Mouse (Mus musculus): ENCODE results near the gene Mink1. TPM values are rescaled to one million over a fixed set of nuclear protein-coding genes. Genes with fewer than 3 reads are reported as not detected.

Mink1 gene
- total and polyA plus RNA-seq, 3 experiments: 33.8 to 230 (median 57.3) TPM

- H3K9me3 ChIP-seq (replicated peaks; ENCODE audit: insufficient read depth, low read length): no peaks in the 10 kb centered on the region
- H3K27ac ChIP-seq (ENCODE audit: control insufficient read depth, low read depth, low read length): no peak overlapping the region
- H3K27me3 ChIP-seq (ENCODE audit: control insufficient read depth in 1 of 2, insufficient read depth in 2 of 2, low read length in 2 of 2): no peaks in the 10 kb centered on the region
- no peak overlapping the region for H3K4me3 ChIP-seq (ENCODE audit: control insufficient read depth in 1 of 2, insufficient read depth in 1 of 2, low read depth in 2 of 2, low read length in 2 of 2)
- H3K79me2 ChIP-seq (ENCODE audit: control insufficient read depth, insufficient read depth, low read length, poor library complexity): peaks cover 2% of the 10 kb centered on the region
- no peaks in the 10 kb centered on the region for H3K4me1 ChIP-seq (ENCODE audit: control insufficient read depth in 1 of 2, insufficient read depth in 2 of 2, low read length in 2 of 2)
- no peaks in the 10 kb centered on the region; a peak in 1 of 4 replicates for H3K36me3 ChIP-seq (ENCODE audit: control insufficient read depth in 1 of 2, insufficient read depth in 2 of 2, low read length in 2 of 2)
- H3K9ac ChIP-seq (ENCODE audit: control insufficient read depth, low read depth, low read length, poor library complexity, severe bottlenecking): no peak overlapping the region
- no peak for TF ChIP-seq POLR2AphosphoS2 (IDR thresholded peaks at IDR 0.05; ENCODE audit: low read length)
- TF ChIP-seq USF2 (IDR thresholded peaks at IDR 0.05; ENCODE audit: borderline replicate concordance in 1 of 2, insufficient read depth in 1 of 2, low read depth in 1 of 2, low read length in 2 of 2): no peak
- no peak for TF ChIP-seq RCOR1 (IDR thresholded peaks at IDR 0.05; ENCODE audit: low read depth, low read length)
- TF ChIP-seq NELFE (IDR thresholded peaks at IDR 0.05; ENCODE audit: low read depth, low read length): no peak
- no peak for TF ChIP-seq TCF12 (IDR thresholded peaks at IDR 0.05; ENCODE audit: low read depth, low read length)
- no peak for TF ChIP-seq POLR2AphosphoS5 (IDR thresholded peaks at IDR 0.05; ENCODE audit: borderline replicate concordance, low read depth, low read length)
- no peak for TF ChIP-seq ZC3H11A (IDR thresholded peaks at IDR 0.05; ENCODE audit: low read depth, low read length)
- TF ChIP-seq ZMIZ1 (IDR thresholded peaks at IDR 0.05; ENCODE audit: low read depth, low read length): no peak
- no peak for TF ChIP-seq ZKSCAN1 (IDR thresholded peaks at IDR 0.05; ENCODE audit: low read depth, low read length)
- no peak for TF ChIP-seq USF1 (IDR thresholded peaks at IDR 0.05; ENCODE audit: low read depth, low read length)
- no peak for TF ChIP-seq E2F4 (IDR thresholded peaks at IDR 0.05; ENCODE audit: borderline replicate concordance, low read depth, low read length)
- no peak for TF ChIP-seq JUND (IDR thresholded peaks at IDR 0.05; ENCODE audit: low read depth, low read length)
- DNase-seq (ENCODE audit: low read depth, low spot score): no peak
Measured at GRCm38 (mm10) chr11:70583775-70584174, 21.1 kb downstream of the Mink1 start.

- Histone ChIP-seq H3K27me3 (ENCODE audit: control insufficient read depth in 1 of 2, insufficient read depth in 2 of 2, low read length in 2 of 2) (no peaks in the 10 kb centered on the region), H3K4me1 (ENCODE audit: control insufficient read depth in 1 of 2, insufficient read depth in 2 of 2, low read length in 2 of 2) (no peaks in the 10 kb centered on the region), H3K36me3 (ENCODE audit: control insufficient read depth in 1 of 2, insufficient read depth in 2 of 2, low read length in 2 of 2) (no peaks in the 10 kb centered on the region; a peak in 1 of 4 replicates), H3K27ac (ENCODE audit: control insufficient read depth, low read depth, low read length) (no peak overlapping the region), H3K79me2 (ENCODE audit: control insufficient read depth, insufficient read depth, low read length, poor library complexity) (peaks cover 2% of the 10 kb centered on the region; the same call in 1 of the 2 replicates), H3K4me3 (ENCODE audit: control insufficient read depth in 1 of 2, insufficient read depth in 1 of 2, low read depth in 2 of 2, low read length in 2 of 2) (no peak overlapping the region), H3K9ac (ENCODE audit: control insufficient read depth, low read depth, low read length, poor library complexity, severe bottlenecking) (no peak overlapping the region), H3K9me3 (replicated peaks; ENCODE audit: insufficient read depth, low read length) (no peaks in the 10 kb centered on the region)
- DNase-seq (ENCODE audit: low read depth, low spot score): no peak
- TF ChIP-seq MYB (IDR thresholded peaks at IDR 0.05; ENCODE audit: low read depth, low read length) (no peak), ZKSCAN1 (IDR thresholded peaks at IDR 0.05; ENCODE audit: low read depth, low read length) (no peak), EP300 (IDR thresholded peaks at IDR 0.05; ENCODE audit: low read depth in 1 of 2, low read length in 2 of 2) (no peak), MAZ (IDR thresholded peaks at IDR 0.05; ENCODE audit: low read depth, low read length) (no peak), POLR2AphosphoS5 (IDR thresholded peaks at IDR 0.05; ENCODE audit: borderline replicate concordance, low read depth, low read length) (no peak), TAL1 (IDR thresholded peaks at IDR 0.05; ENCODE audit: low read length) (no peak), BHLHE40 (IDR thresholded peaks at IDR 0.05; ENCODE audit: borderline replicate concordance, low read depth, low read length) (no peak), RCOR1 (IDR thresholded peaks at IDR 0.05; ENCODE audit: low read depth, low read length) (no peak), TBP (IDR thresholded peaks at IDR 0.05; ENCODE audit: low read depth, low read length) (no peak), HCFC1 (IDR thresholded peaks at IDR 0.05; ENCODE audit: low read depth, low read length) (no peak), E2F4 (IDR thresholded peaks at IDR 0.05; ENCODE audit: borderline replicate concordance, low read depth, low read length) (no peak)
Measured at GRCm38 (mm10) chr11:70585457-70585856, 22.8 kb downstream of the Mink1 start.

Data from MEL (cell line).